Mouse (Mus musculus): ENCODE results near the gene Ghr. TPM values are rescaled to one million over a fixed set of nuclear protein-coding genes. Genes with fewer than 3 reads are reported as not detected.

The Ghr gene
- 113 and 131 TPM in 2 replicates for polyA plus RNA-seq (2015; fragmentation: Nextera tagmentation; extraction: Ambion mirVana)

DNA sequence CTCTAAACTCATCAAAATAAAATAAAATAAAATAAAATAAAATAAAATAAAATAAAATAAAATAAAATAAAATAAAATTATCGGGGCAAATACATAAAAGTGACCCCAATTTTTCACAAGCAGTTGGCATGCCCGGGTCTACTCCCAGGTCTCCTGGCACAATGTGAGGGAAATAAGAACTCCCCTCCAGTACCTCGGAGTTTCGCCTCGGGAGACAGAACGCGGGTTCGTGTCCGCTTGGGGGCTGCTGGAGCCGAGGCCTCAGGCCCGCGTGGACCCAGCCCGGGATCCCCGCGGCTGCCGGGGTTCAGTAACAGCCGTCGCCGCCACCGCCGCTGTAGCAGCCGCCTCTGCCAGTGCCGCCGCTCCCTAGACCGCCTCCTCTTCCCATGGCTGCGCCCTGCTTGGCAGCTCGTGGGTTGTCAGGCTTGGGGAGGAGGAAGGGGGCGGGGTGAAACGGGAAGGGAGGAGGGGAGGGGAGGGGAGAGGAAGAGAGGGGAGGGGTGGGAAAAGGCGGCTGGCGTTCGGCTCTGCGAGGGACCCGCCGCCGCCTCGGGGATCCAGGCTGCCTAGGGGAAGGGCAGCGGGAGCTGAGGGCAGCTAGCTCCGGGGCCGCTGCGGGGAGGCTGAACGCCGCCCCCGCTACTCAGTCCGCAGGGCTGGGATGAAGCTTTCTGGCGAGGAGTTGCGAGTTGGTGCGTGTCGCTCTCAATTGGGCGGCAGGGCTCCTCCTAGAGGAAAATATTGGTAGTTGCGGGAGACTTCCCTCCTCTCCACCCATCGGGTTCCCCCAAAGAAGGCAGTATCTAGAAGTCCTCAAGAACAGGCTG is at the start of gene Ghr:
TSS of gene Ghr (minus strand) at position 686 of the 830 bp plus-strand sequence.
- H3K4me2 ChIP-seq, result peak within 1 kb of the TSS; percentile 48
- H3K36me3 ChIP-seq, result no peaks in the 10 kb centered on the region
- peak within 1 kb of the TSS; percentile 97 for H3K27ac ChIP-seq
- peak; percentile 76 for ATAC-seq (ENCODE audit: insufficient read depth, low FRiP score, low read depth)
- peaks cover 22% of the 10 kb centered on the region; the same call in 1 of the 2 replicates for H3K4me1 ChIP-seq
- H3K9me3 ChIP-seq, result no peaks in the 10 kb centered on the region
- WGBS, result under 1% methylated on average over 51 of the region's 52 CpGs
- H3K4me3 ChIP-seq (replicated peaks), result peak within 1 kb of the TSS; percentile 90
- H3K9ac ChIP-seq, result peak within 1 kb of the TSS; percentile 81
- H3K27me3 ChIP-seq (replicated peaks), result no peaks in the 10 kb centered on the region

- H3K27me3 ChIP-seq (replicated peaks), result no peaks in the 10 kb centered on the region
- no peak overlapping the region for H3K4me3 ChIP-seq (replicated peaks)
- no peak overlapping the region for H3K4me2 ChIP-seq
- no peak for ATAC-seq (ENCODE audit: insufficient read depth, low FRiP score, low read depth)
- H3K4me1 ChIP-seq, result no peaks in the 10 kb centered on the region
- H3K9me3 ChIP-seq, result no peaks in the 10 kb centered on the region
- no peak overlapping the region for H3K27ac ChIP-seq
- no peaks in the 10 kb centered on the region for H3K36me3 ChIP-seq
- H3K9ac ChIP-seq, result no peak overlapping the region
These were observed 39.5 kb upstream of the Ghr start for GRCm38 (mm10) chr15:3622746-3623145.

GRCm38 (mm10) chr15:3620368-3620767 is 37.1 kb upstream of the Ghr start:
- WGBS, result 87% methylated on average over 3 of the region's 3 CpGs
- H3K27me3 ChIP-seq (replicated peaks), result no peaks in the 10 kb centered on the region
- H3K27ac ChIP-seq, result no peak overlapping the region
- H3K4me1 ChIP-seq, result no peaks in the 10 kb centered on the region
- H3K4me3 ChIP-seq (replicated peaks), result no peak overlapping the region
- ATAC-seq (ENCODE audit: insufficient read depth, low FRiP score, low read depth), result no peak
- no peak overlapping the region for H3K9ac ChIP-seq
- no peaks in the 10 kb centered on the region for H3K36me3 ChIP-seq
- H3K9me3 ChIP-seq, result no peaks in the 10 kb centered on the region
- no peak overlapping the region for H3K4me2 ChIP-seq

DNA sequence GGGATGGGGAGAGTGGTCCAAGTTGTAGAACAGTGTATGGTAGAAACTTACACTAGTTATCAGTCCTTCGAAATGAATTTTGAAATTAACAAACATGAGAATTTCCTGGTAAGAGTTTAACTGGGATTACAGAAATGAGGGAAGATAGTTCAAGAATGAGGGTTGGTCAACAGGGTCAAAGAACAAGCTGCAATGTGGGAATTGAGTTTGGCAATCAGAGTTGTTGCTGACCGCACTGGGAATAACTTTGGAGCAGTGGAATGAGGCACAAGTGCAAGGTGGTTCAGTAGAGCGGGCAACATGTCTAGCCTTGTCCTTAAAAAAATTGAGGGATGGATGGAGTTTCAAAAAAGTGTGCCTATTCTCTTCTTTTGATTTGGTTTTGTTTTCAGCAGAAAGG is 35.0 kb upstream of the Ghr start:
- Histone ChIP-seq H3K9ac (no peak overlapping the region), H3K4me2 (no peak overlapping the region), H3K4me3 (replicated peaks) (no peak overlapping the region), H3K4me1 (no peaks in the 10 kb centered on the region), H3K9me3 (no peaks in the 10 kb centered on the region), H3K27ac (no peak overlapping the region), H3K36me3 (no peaks in the 10 kb centered on the region), H3K27me3 (replicated peaks) (no peaks in the 10 kb centered on the region)
- ATAC-seq (ENCODE audit: insufficient read depth, low FRiP score, low read depth), result no peak
- 89% methylated on average over 3 of the region's 3 CpGs for WGBS

GRCm38 (mm10) chr15:3611961-3612360 is 28.7 kb upstream of the Ghr start:
- Histone ChIP-seq H3K36me3 (no peaks in the 10 kb centered on the region), H3K4me1 (no peaks in the 10 kb centered on the region), H3K4me3 (replicated peaks) (no peak overlapping the region), H3K27me3 (replicated peaks) (no peaks in the 10 kb centered on the region), H3K4me2 (no peak overlapping the region), H3K27ac (no peak overlapping the region), H3K9me3 (no peaks in the 10 kb centered on the region), H3K9ac (no peak overlapping the region)
- no peak for ATAC-seq (ENCODE audit: insufficient read depth, low FRiP score, low read depth)

DNA sequence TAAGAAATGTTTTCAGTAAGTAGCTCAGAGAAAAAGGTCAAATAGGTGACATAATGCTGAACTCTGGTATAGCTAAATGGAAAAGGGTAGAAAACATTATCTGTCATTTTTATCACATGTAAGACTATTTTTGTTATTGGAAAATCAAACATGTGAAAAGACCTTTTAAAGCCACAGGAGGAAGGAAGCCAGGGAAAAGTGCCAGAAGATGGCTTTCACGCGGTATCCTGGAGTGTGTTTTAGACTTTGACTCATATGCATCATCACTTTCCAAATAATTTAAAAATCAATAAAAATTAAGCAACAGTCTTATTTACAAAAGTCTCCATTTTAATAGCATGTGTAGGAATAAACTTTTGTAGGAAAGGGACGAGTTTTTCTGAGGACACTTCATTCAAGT is 24.7 kb upstream of the Ghr start:
- H3K4me1 ChIP-seq, result no peaks in the 10 kb centered on the region
- no peaks in the 10 kb centered on the region for H3K27me3 ChIP-seq (replicated peaks)
- H3K36me3 ChIP-seq, result no peaks in the 10 kb centered on the region
- no peak for ATAC-seq (ENCODE audit: insufficient read depth, low FRiP score, low read depth)
- no peak overlapping the region for H3K4me2 ChIP-seq
- H3K4me3 ChIP-seq (replicated peaks), result no peak overlapping the region
- 72% methylated on average over 3 of the region's 3 CpGs for WGBS
- H3K27ac ChIP-seq, result no peak overlapping the region
- H3K9me3 ChIP-seq, result no peaks in the 10 kb centered on the region
- no peak overlapping the region for H3K9ac ChIP-seq

- 87% methylated on average over 2 of the region's 2 CpGs for WGBS
- ATAC-seq (ENCODE audit: insufficient read depth, low FRiP score, low read depth), result no peak
- Histone ChIP-seq H3K4me2 (no peak overlapping the region), H3K4me1 (no peaks in the 10 kb centered on the region), H3K36me3 (no peaks in the 10 kb centered on the region), H3K27ac (no peak overlapping the region), H3K4me3 (replicated peaks) (no peak overlapping the region), H3K9ac (no peak overlapping the region), H3K9me3 (no peaks in the 10 kb centered on the region), H3K27me3 (replicated peaks) (no peaks in the 10 kb centered on the region)
These were observed 18.8 kb upstream of the Ghr start for GRCm38 (mm10) chr15:3602098-3602486.

DNA sequence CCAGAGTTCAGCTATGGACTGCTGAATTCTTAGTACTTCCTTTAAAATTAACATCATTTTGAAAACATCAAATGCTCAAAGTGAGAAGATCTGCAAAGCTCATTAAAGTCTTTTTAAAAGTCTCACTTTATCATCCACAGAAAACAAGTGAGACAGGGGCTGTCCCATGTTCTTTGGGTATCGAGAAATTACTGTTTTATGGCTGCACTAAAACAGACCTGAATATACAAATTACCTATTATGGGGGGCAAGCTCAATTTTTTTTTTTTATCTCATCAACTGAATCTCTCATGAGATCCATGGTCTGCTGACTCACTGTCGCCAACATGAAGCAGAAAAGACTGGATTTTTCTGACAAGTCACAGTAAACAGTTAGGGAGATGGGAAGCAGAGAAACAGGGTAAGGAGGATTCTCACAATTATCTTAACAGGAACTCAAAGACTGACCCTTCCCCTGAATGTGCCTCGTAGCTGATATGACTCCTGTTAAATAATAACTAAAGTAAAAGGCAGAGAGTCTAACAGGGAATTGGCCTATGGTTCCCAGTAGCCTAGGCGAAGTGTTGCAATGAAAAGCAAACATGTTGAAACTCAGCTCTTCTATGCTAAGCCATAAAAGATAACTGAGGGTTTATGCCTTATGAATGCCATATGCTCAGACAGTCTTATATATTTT is 18.3 kb upstream of the Ghr start:
- Histone ChIP-seq H3K27me3 (replicated peaks) (no peaks in the 10 kb centered on the region), H3K9ac (no peak overlapping the region), H3K27ac (no peak overlapping the region), H3K4me3 (replicated peaks) (no peak overlapping the region), H3K36me3 (no peaks in the 10 kb centered on the region), H3K4me2 (no peak overlapping the region), H3K4me1 (no peaks in the 10 kb centered on the region), H3K9me3 (no peaks in the 10 kb centered on the region)
- 47% methylated on average over 4 of the region's 4 CpGs for WGBS
- ATAC-seq (ENCODE audit: insufficient read depth, low FRiP score, low read depth), result no peak; the same call in 1 of the 2 replicates

- H3K36me3 ChIP-seq, result no peaks in the 10 kb centered on the region
- no peak overlapping the region for H3K4me3 ChIP-seq (replicated peaks)
- H3K9me3 ChIP-seq, result no peaks in the 10 kb centered on the region
- ATAC-seq (ENCODE audit: insufficient read depth, low FRiP score, low read depth), result no peak
- H3K4me1 ChIP-seq, result 0 out of 2 replicates have a peak, but pooled peaks cover 13% of the 10 kb centered on the region
- no peak overlapping the region for H3K27ac ChIP-seq
- no peak overlapping the region for H3K4me2 ChIP-seq
- 63% methylated on average over 2 of the region's 2 CpGs for WGBS
- H3K9ac ChIP-seq, result no peak overlapping the region
- no peaks in the 10 kb centered on the region for H3K27me3 ChIP-seq (replicated peaks)
These were observed 4.6 kb upstream of the Ghr start for GRCm38 (mm10) chr15:3587879-3588278.

DNA sequence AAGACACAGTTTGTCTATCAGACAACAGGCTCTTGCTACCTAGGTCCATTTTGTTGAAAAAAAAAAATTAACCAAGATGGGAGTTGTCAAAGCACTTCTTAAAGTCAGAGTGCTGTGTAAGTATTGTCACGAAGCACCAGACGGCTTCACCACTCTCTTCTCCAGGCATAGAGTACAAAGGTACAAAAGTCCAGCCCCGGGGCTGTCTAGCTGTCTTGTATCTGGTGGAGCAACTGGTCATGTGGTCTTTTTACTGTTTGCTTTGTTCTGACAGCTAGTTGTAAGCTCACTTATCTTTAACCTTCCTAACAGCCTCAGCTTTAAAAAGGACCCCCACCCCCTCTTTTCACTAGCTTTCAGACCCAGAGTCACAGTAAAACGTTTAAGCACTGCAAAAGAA is 1.1 kb upstream of the Ghr start:
- no peak overlapping the region for H3K4me3 ChIP-seq (replicated peaks)
- no peaks in the 10 kb centered on the region for H3K36me3 ChIP-seq
- ATAC-seq (ENCODE audit: insufficient read depth, low FRiP score, low read depth), result no peak
- no peaks in the 10 kb centered on the region for H3K27me3 ChIP-seq (replicated peaks)
- peak overlapping the region; percentile 3; the same call in 1 of the 2 replicates for H3K4me2 ChIP-seq
- no peak overlapping the region for H3K9ac ChIP-seq
- no peaks in the 10 kb centered on the region for H3K9me3 ChIP-seq
- H3K27ac ChIP-seq, result peak overlapping the region; percentile 48; the same call in 1 of the 2 replicates
- H3K4me1 ChIP-seq, result peaks cover 22% of the 10 kb centered on the region; the same call in 1 of the 2 replicates
- WGBS, result 18% methylated on average over 4 of the region's 4 CpGs

- Histone ChIP-seq H3K36me3 (no peaks in the 10 kb centered on the region), H3K27me3 (replicated peaks) (no peaks in the 10 kb centered on the region), H3K27ac (peak overlapping the region; percentile 97), H3K9me3 (no peaks in the 10 kb centered on the region), H3K9ac (peak overlapping the region; percentile 24; the same call in 1 of the 2 replicates), H3K4me2 (peak overlapping the region; percentile 48), H3K4me3 (replicated peaks) (peak overlapping the region; percentile 90), H3K4me1 (peaks cover 22% of the 10 kb centered on the region; the same call in 1 of the 2 replicates)
- ATAC-seq (ENCODE audit: insufficient read depth, low FRiP score, low read depth), result peak; percentile 32; the same call in 1 of the 2 replicates
- WGBS, result 1% methylated on average over 34 of the region's 34 CpGs
These were observed 1.2 kb downstream of the Ghr start for GRCm38 (mm10) chr15:3581861-3582806.
